Mouse (Mus musculus) liver, embryonic 16.5 days (tissue): Measurements from ENCODE around the gene Foxk1. TPM values are rescaled to one million over a fixed set of nuclear protein-coding genes. Genes with fewer than 3 reads are reported as not detected.

ENCODE experiments used
- ATAC-seq: fragments of 200-750 bp; cut with Nextera tagmentation; 2 replicates; pipeline ENCODE4 v1.8.0; 2017; ENCODE audit warnings: low read depth, mild to moderate bottlenecking, moderate number of reproducible peaks, moderate library complexity
- H3K27ac ChIP-seq: fragments of 300-500 bp; sonication (generic); 2 replicates; pipeline ENCODE4 v1.5.1; 2014; ENCODE audit warnings: mild to moderate bottlenecking, low read length
- H3K27me3 ChIP-seq: fragments of 300-500 bp; sonication (generic); 2 replicates; pipeline ENCODE4 v1.6.1; 2014; ENCODE audit warnings: low read depth, low read length, mixed read lengths; ENCODE audit not compliant: control insufficient read depth, insufficient read depth
- H3K36me3 ChIP-seq: fragments of 300-500 bp; sonication (generic); 2 replicates; pipeline ENCODE4 v1.6.1; 2014; ENCODE audit warnings: mild to moderate bottlenecking; ENCODE audit not compliant: control insufficient read depth, insufficient read depth
- H3K4me1 ChIP-seq: fragments of 300-500 bp; sonication (generic); 2 replicates; pipeline ENCODE4 v1.6.1; 2014; ENCODE audit warnings: low read depth, low read length, mixed read lengths; ENCODE audit not compliant: control insufficient read depth
- H3K4me2 ChIP-seq: fragments of 300-500 bp; sonication (generic); 2 replicates; pipeline ENCODE4 v1.6.1; 2014; ENCODE audit warnings: low read depth, low read length, mixed read lengths
- H3K4me3 ChIP-seq: fragments of 300-500 bp; sonication (generic); 2 replicates; pipeline ENCODE4 v1.5.1; 2014; ENCODE audit warnings: low read depth, mild to moderate bottlenecking, low read length
- H3K9ac ChIP-seq: fragments of 300-500 bp; sonication (generic); 2 replicates; pipeline ENCODE4 v1.6.1; 2014; ENCODE audit warnings: low read depth, low read length
- H3K9me3 ChIP-seq: fragments of 300-500 bp; sonication (generic); replicated peaks from 2 replicates; pipeline ENCODE4 v1.6.1; 2016; ENCODE audit warnings: low read length; ENCODE audit not compliant: control insufficient read depth
- WGBS: fragments of 180-500 bp; shearing (Covaris S2); extraction: QIAGEN DNeasy Blood & Tissue Kit; methylation state at CpG from one replicate; pipeline ENCODE4 v1.1.7; 2014; ENCODE audit not compliant: insufficient replicate concordance; 5-methylcytosine and 5-hydroxymethylcytosine counted together
- polyA plus RNA-seq: library from polyadenylated mRNA; unstranded; fragments of >200 nt; fragmentation: Nextera tagmentation; extraction: Ambion mirVana; gene quantifications from 2 replicates; pipeline ENCODE4 v1.2.1, GENCODE M21; 2015

Gene Foxk1
- polyA plus RNA-seq, 1 experiment from 2014 or later = 0.97 TPM

- ATAC-seq = peak; percentile 97
- H3K27ac ChIP-seq = peak within 1 kb of the TSS; percentile 82
- no peaks in the 10 kb centered on the region for H3K9me3 ChIP-seq
- peak within 1 kb of the TSS; percentile 87 for H3K9ac ChIP-seq
- WGBS = 1% methylated on average over 59 of the region's 60 CpGs
- no peaks in the 10 kb centered on the region for H3K27me3 ChIP-seq
- peaks cover 7% of the 10 kb centered on the region for H3K36me3 ChIP-seq
- H3K4me1 ChIP-seq = peaks cover 13% of the 10 kb centered on the region
- peak within 1 kb of the TSS; percentile 82 for H3K4me2 ChIP-seq
- H3K4me3 ChIP-seq = peak within 1 kb of the TSS; percentile 88
Measured at GRCm38 (mm10) chr5:142463461-142464454, 62.5 kb downstream of the Foxk1 start, which contains the start of gene Ap5z1. Gene Ap5z1 (plus strand): TSS chr5:142463944.

- 77% methylated on average over 13 of the region's 13 CpGs for WGBS
- H3K9me3 ChIP-seq = no peaks in the 10 kb centered on the region
- no peak overlapping the region for H3K9ac ChIP-seq
- H3K36me3 ChIP-seq = peaks cover 15% of the 10 kb centered on the region
- no peak overlapping the region for H3K4me2 ChIP-seq
- no peak overlapping the region for H3K27ac ChIP-seq
- peaks cover 8% of the 10 kb centered on the region for H3K4me1 ChIP-seq
- H3K4me3 ChIP-seq = no peak overlapping the region
- H3K27me3 ChIP-seq = no peaks in the 10 kb centered on the region
- no peak for ATAC-seq
Measured at GRCm38 (mm10) chr5:142468375-142468774, 67.1 kb downstream of the Foxk1 start.

GRCm38 (mm10) chr5:142469796-142470195 lies 68.5 kb downstream of the Foxk1 start:
- no peak overlapping the region for H3K4me3 ChIP-seq
- peaks cover 2% of the 10 kb centered on the region; the same call in 1 of the 2 replicates for H3K4me1 ChIP-seq
- H3K27ac ChIP-seq = no peak overlapping the region
- WGBS = 81% methylated on average over 11 of the region's 11 CpGs
- no peak overlapping the region for H3K9ac ChIP-seq
- H3K9me3 ChIP-seq = no peaks in the 10 kb centered on the region
- H3K36me3 ChIP-seq = peaks cover 15% of the 10 kb centered on the region
- H3K4me2 ChIP-seq = no peak overlapping the region
- no peak for ATAC-seq
- H3K27me3 ChIP-seq = no peaks in the 10 kb centered on the region

- no peak overlapping the region for H3K4me2 ChIP-seq
- 80% methylated on average over 10 of the region's 10 CpGs for whole genome bisulfite sequencing
- ATAC-seq = no peak
- no peaks in the 10 kb centered on the region for H3K4me1 ChIP-seq
- H3K4me3 ChIP-seq = no peak overlapping the region
- no peaks in the 10 kb centered on the region for H3K9me3 ChIP-seq
- peaks cover 10% of the 10 kb centered on the region for H3K36me3 ChIP-seq
- H3K27me3 ChIP-seq = no peaks in the 10 kb centered on the region
- no peak overlapping the region for H3K9ac ChIP-seq
- H3K27ac ChIP-seq = no peak overlapping the region
Measured at GRCm38 (mm10) chr5:142473696-142474095, 72.4 kb downstream of the Foxk1 start.

- Histone ChIP-seq H3K27ac (no peak overlapping the region), H3K4me2 (no peak overlapping the region), H3K9me3 (no peaks in the 10 kb centered on the region), H3K4me3 (no peak overlapping the region), H3K9ac (no peak overlapping the region), H3K36me3 (no peaks in the 10 kb centered on the region), H3K27me3 (no peaks in the 10 kb centered on the region), H3K4me1 (no peaks in the 10 kb centered on the region)
- no peak for ATAC-seq
- 27% methylated on average over 7 of the region's 7 CpGs for WGBS
Measured at GRCm38 (mm10) chr5:142475669-142476068, 74.4 kb downstream of the Foxk1 start.

GRCm38 (mm10) chr5:142477346-142477745 lies 76.0 kb downstream of the Foxk1 start:
- 78% methylated on average over 12 of the region's 12 CpGs for WGBS
- H3K4me2 ChIP-seq = no peak overlapping the region

GRCm38 (mm10) chr5:142477866-142478615 lies 76.7 kb downstream of the Foxk1 start:
- no peak overlapping the region for H3K9ac ChIP-seq
- H3K4me3 ChIP-seq = no peak overlapping the region
- WGBS = 73% methylated on average over 5 of the region's 5 CpGs
- no peak for ATAC-seq
- H3K27ac ChIP-seq = no peak overlapping the region
- H3K36me3 ChIP-seq = no peaks in the 10 kb centered on the region
- no peak overlapping the region for H3K4me2 ChIP-seq
- H3K4me1 ChIP-seq = no peaks in the 10 kb centered on the region
- H3K9me3 ChIP-seq = no peaks in the 10 kb centered on the region
- H3K27me3 ChIP-seq = no peaks in the 10 kb centered on the region

More at GRCm38 (mm10) chr5:142477346-142477745, 76.0 kb downstream of the Foxk1 start:
- H3K9me3 ChIP-seq = no peaks in the 10 kb centered on the region
- H3K27me3 ChIP-seq = no peaks in the 10 kb centered on the region
- H3K27ac ChIP-seq = no peak overlapping the region
- no peak for ATAC-seq
- H3K4me1 ChIP-seq = no peaks in the 10 kb centered on the region
- H3K9ac ChIP-seq = no peak overlapping the region
- H3K4me3 ChIP-seq = no peak overlapping the region
- no peaks in the 10 kb centered on the region for H3K36me3 ChIP-seq

GRCm38 (mm10) chr5:142478829-142479435 lies 77.6 kb downstream of the Foxk1 start:
- H3K9me3 ChIP-seq = no peaks in the 10 kb centered on the region
- H3K36me3 ChIP-seq = no peaks in the 10 kb centered on the region
- H3K4me2 ChIP-seq = no peak overlapping the region
- no peaks in the 10 kb centered on the region for H3K27me3 ChIP-seq
- no peak overlapping the region for H3K9ac ChIP-seq
- no peak for ATAC-seq
- no peak overlapping the region for H3K27ac ChIP-seq
- H3K4me1 ChIP-seq = no peaks in the 10 kb centered on the region
- no peak overlapping the region for H3K4me3 ChIP-seq
- 37% methylated on average over 17 of the region's 17 CpGs for WGBS
